Mouse (Mus musculus) liver, postnatal 0 days (tissue): ENCODE measurements around the gene Rab11fip3.

Experiments
- CTCF ChIP-seq: sonication (generic); IDR thresholded peaks from 2 replicates; pipeline ENCODE4 v1.5.1; 2016; ENCODE audit warnings: antibody characterized with exemption, low read depth
- EP300 ChIP-seq: IDR thresholded peaks from 2 replicates; pipeline ENCODE4 v1.6.1; 2016; ENCODE audit warnings: antibody characterized with exemption, low read depth, mild to moderate bottlenecking

DNA sequence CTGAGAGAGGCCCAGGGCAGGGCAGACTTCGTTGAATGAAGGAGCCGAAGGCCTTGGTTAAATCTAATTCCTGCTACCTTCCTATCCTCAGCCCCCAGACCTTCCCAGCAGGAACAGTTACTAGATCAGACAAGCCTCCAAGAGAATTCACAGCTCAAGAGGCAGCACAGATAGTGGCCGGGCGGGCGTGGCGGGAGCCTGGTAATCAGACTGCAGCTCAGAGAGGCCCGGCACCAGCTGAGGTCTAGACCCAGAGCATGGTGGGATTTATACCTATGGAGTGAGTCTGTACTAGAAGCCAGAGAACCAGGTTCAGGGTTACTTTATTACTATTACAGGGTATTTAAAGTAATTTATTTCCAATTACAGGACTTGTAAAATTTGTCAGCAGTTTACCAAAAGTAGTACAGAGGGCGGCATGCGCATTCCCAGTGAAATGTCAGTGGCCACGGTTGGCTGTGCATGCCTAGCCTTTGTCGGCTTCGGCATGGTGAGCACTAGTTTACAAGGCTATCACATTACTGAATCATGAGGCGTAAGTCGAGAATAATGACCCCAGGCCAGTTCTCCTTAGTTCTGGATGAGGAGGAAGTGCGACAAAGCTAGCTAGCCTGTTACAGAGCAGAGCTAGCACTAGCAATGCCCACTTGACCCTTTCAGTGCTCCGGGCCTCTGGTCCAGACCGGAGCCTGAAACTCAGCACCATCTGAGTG, 15.1 kb downstream of the Rab11fip3 start:
- TF ChIP-seq CTCF (no peak), EP300 (no peak)
